Mouse (Mus musculus) neural tube, embryonic 15.5 days (tissue): ENCODE measurements at regions not wholly inside any gene's neighbourhood (a gene's known extent, or its start where the extent isn't known, plus 50 kb on each side); places are given as distances from the start of the nearest gene placed in this dataset.

Source experiments
- ATAC-seq: fragments of 200-750 bp; cut with Nextera tagmentation; 2 replicates; pipeline ENCODE4 v1.8.0; 2017; ENCODE audit warnings: mild to moderate bottlenecking, moderate TSS enrichment, moderate library complexity; ENCODE audit not compliant: low FRiP score
- H3K27ac ChIP-seq: fragments of 300-500 bp; sonication (generic); replicated peaks from 2 replicates; pipeline ENCODE4 v1.5.1; 2015; ENCODE audit warnings: mild to moderate bottlenecking, inconsistent platforms
- H3K27me3 ChIP-seq: fragments of 300-500 bp; sonication (generic); replicated peaks from 2 replicates; pipeline ENCODE4 v1.6.1; 2015; ENCODE audit warnings: inconsistent platforms
- H3K36me3 ChIP-seq: fragments of 300-500 bp; sonication (generic); 2 replicates; pipeline ENCODE4 v1.6.1; 2015; ENCODE audit warnings: inconsistent platforms
- H3K4me1 ChIP-seq: fragments of 300-500 bp; sonication (generic); 2 replicates; pipeline ENCODE4 v1.6.1; 2015; ENCODE audit warnings: inconsistent platforms
- H3K4me2 ChIP-seq: fragments of 300-500 bp; sonication (generic); 2 replicates; pipeline ENCODE4 v1.6.1; 2015; ENCODE audit warnings: inconsistent platforms, mild to moderate bottlenecking, moderate library complexity
- H3K4me3 ChIP-seq: fragments of 300-500 bp; sonication (generic); replicated peaks from 2 replicates; pipeline ENCODE4 v1.5.1; 2015; ENCODE audit warnings: mild to moderate bottlenecking, inconsistent platforms
- H3K9ac ChIP-seq: fragments of 300-500 bp; sonication (generic); replicated peaks from 2 replicates; pipeline ENCODE4 v1.6.1; 2015; ENCODE audit warnings: mild to moderate bottlenecking, inconsistent platforms
- H3K9me3 ChIP-seq: fragments of 300-500 bp; sonication (generic); replicated peaks from 2 replicates; pipeline ENCODE4 v1.6.1; 2016; ENCODE audit warnings: inconsistent platforms
- WGBS: fragments of 180-500 bp; shearing (Covaris S2); methylation state at CpG from one replicate; pipeline ENCODE4 v1.1.7; 2015; ENCODE audit warnings: mixed read lengths; 5-methylcytosine and 5-hydroxymethylcytosine counted together

DNA sequence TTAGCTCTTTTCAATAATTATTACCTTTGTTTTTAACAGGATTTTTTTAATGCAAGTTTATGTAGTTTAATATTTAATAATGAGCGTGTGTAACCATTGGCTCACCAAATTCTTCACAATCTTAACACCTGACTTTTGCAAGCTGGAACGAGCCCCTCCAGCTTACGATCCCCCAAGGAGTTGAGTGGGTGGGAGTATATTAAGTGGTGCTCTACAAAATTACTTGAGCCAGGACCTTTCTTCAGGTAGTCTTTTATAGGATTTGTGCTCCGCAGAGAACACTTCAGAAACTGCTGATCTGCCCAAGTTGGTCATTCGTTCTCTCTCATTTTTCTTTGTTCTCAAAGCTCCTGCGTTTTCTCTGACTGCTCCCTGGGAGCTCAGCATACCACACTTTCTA is 144.5 kb upstream of the Tab2 start:
- ATAC-seq = no peak
- Histone ChIP-seq H3K36me3 (no peaks in the 10 kb centered on the region), H3K9me3 (0 out of 2 replicates have a peak, but pooled peaks cover 4% of the 10 kb centered on the region), H3K4me3 (no peak overlapping the region), H3K4me1 (no peaks in the 10 kb centered on the region), H3K27me3 (no peaks in the 10 kb centered on the region), H3K9ac (no peak overlapping the region), H3K27ac (no peak overlapping the region), H3K4me2 (no peak overlapping the region)
- WGBS = 84% methylated on average over 6 of the region's 6 CpGs

GRCm38 (mm10) chr10:8095924-8096323 is 139.9 kb upstream of the Tab2 start:
- Histone ChIP-seq H3K9ac (no peak overlapping the region), H3K4me1 (peaks cover 8% of the 10 kb centered on the region), H3K4me2 (no peak overlapping the region), H3K4me3 (no peak overlapping the region), H3K27ac (no peak overlapping the region), H3K27me3 (no peaks in the 10 kb centered on the region), H3K9me3 (no peaks in the 10 kb centered on the region), H3K36me3 (no peaks in the 10 kb centered on the region)
- ATAC-seq = no peak
- 19% methylated on average over 2 of the region's 2 CpGs for WGBS

DNA sequence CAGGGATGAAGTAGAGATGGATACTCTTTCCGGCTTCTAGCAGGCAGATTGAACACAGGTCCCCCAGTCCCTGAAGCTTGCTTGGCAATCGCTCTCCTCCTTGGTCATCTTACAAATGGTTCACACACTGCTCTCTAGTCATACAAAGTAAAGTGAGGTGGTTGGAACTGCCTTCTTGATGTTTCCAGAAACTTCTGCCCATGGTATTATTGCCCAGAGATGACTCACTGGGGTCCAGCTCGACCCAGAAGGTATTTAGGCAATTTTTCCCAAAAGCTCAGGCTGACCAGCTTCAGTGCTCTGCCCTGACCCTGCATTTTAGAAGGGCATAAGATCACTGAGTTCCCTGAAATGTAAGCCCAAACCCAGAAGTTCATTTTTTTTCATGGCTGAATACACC is 139.2 kb upstream of the Tab2 start:
- H3K36me3 ChIP-seq = no peaks in the 10 kb centered on the region
- ATAC-seq = no peak
- 90% methylated on average over 3 of the region's 3 CpGs for WGBS
- no peak overlapping the region for H3K27ac ChIP-seq
- H3K9ac ChIP-seq = no peak overlapping the region
- H3K27me3 ChIP-seq = no peaks in the 10 kb centered on the region
- peaks cover 8% of the 10 kb centered on the region for H3K4me1 ChIP-seq
- no peak overlapping the region for H3K4me2 ChIP-seq
- H3K9me3 ChIP-seq = no peaks in the 10 kb centered on the region
- H3K4me3 ChIP-seq = no peak overlapping the region

GRCm38 (mm10) chr10:8091871-8092552 is 136.0 kb upstream of the Tab2 start:
- Histone ChIP-seq H3K9ac (no peak overlapping the region), H3K4me1 (peaks cover 14% of the 10 kb centered on the region), H3K4me2 (no peak overlapping the region), H3K27ac (no peak overlapping the region), H3K9me3 (no peaks in the 10 kb centered on the region), H3K36me3 (no peaks in the 10 kb centered on the region), H3K27me3 (no peaks in the 10 kb centered on the region), H3K4me3 (no peak overlapping the region)
- peak; percentile 72 for ATAC-seq
- WGBS = 43% methylated on average over 8 of the region's 8 CpGs

GRCm38 (mm10) chr10:8089296-8089695 is 133.3 kb upstream of the Tab2 start:
- no peaks in the 10 kb centered on the region for H3K9me3 ChIP-seq
- peak; percentile 53; the same call in 1 of the 2 replicates for ATAC-seq
- no peak overlapping the region for H3K4me3 ChIP-seq
- H3K27me3 ChIP-seq = no peaks in the 10 kb centered on the region
- 13% methylated on average over 9 of the region's 9 CpGs for WGBS
- H3K4me2 ChIP-seq = peak overlapping the region; percentile 17; the same call in 1 of the 2 replicates
- no peaks in the 10 kb centered on the region for H3K36me3 ChIP-seq
- 0 out of 2 replicates have a peak overlapping the region, but pooled peaks have one; percentile 8 for H3K27ac ChIP-seq
- H3K4me1 ChIP-seq = peaks cover 14% of the 10 kb centered on the region
- no peak overlapping the region for H3K9ac ChIP-seq

GRCm38 (mm10) chr10:8088737-8089136 is 132.7 kb upstream of the Tab2 start:
- no peak for ATAC-seq

GRCm38 (mm10) chr10:8088321-8088720 is 132.3 kb upstream of the Tab2 start:
- no peak overlapping the region for H3K27ac ChIP-seq
- H3K9me3 ChIP-seq = no peaks in the 10 kb centered on the region
- H3K4me2 ChIP-seq = no peak overlapping the region
- no peak for ATAC-seq
- H3K9ac ChIP-seq = no peak overlapping the region
- H3K36me3 ChIP-seq = no peaks in the 10 kb centered on the region
- peaks cover 14% of the 10 kb centered on the region for H3K4me1 ChIP-seq
- no peaks in the 10 kb centered on the region for H3K27me3 ChIP-seq
- H3K4me3 ChIP-seq = no peak overlapping the region
- WGBS = 96% methylated on average over 3 of the region's 3 CpGs

More at GRCm38 (mm10) chr10:8088737-8089136, 132.7 kb upstream of the Tab2 start:
- Histone ChIP-seq H3K27ac (no peak overlapping the region), H3K36me3 (no peaks in the 10 kb centered on the region), H3K9ac (no peak overlapping the region), H3K9me3 (no peaks in the 10 kb centered on the region), H3K4me3 (no peak overlapping the region), H3K4me2 (no peak overlapping the region), H3K4me1 (peaks cover 14% of the 10 kb centered on the region), H3K27me3 (no peaks in the 10 kb centered on the region)
- WGBS = 75% methylated on average over 3 of the region's 3 CpGs

GRCm38 (mm10) chr10:8087106-8087505 is 131.1 kb upstream of the Tab2 start:
- Histone ChIP-seq H3K9me3 (no peaks in the 10 kb centered on the region), H3K4me2 (no peak overlapping the region), H3K27ac (no peak overlapping the region), H3K4me1 (peaks cover 10% of the 10 kb centered on the region), H3K9ac (no peak overlapping the region), H3K4me3 (no peak overlapping the region), H3K27me3 (no peaks in the 10 kb centered on the region), H3K36me3 (no peaks in the 10 kb centered on the region)
- WGBS = 67% methylated on average over 2 of the region's 2 CpGs
- no peak for ATAC-seq

- Histone ChIP-seq H3K4me2 (no peak overlapping the region), H3K27ac (no peak overlapping the region), H3K4me1 (peaks cover 5% of the 10 kb centered on the region), H3K27me3 (no peaks in the 10 kb centered on the region), H3K9ac (no peak overlapping the region), H3K4me3 (no peak overlapping the region), H3K36me3 (no peaks in the 10 kb centered on the region), H3K9me3 (no peaks in the 10 kb centered on the region)
- ATAC-seq = no peak
- WGBS = 85% methylated on average over 4 of the region's 4 CpGs
These were observed 130.4 kb upstream of the Tab2 start for GRCm38 (mm10) chr10:8086442-8086841.

- Histone ChIP-seq H3K4me2 (no peak overlapping the region), H3K27me3 (no peaks in the 10 kb centered on the region), H3K9ac (no peak overlapping the region), H3K36me3 (no peaks in the 10 kb centered on the region), H3K27ac (no peak overlapping the region), H3K4me1 (no peaks in the 10 kb centered on the region), H3K4me3 (no peak overlapping the region), H3K9me3 (no peaks in the 10 kb centered on the region)
- WGBS = 78% methylated on average over 8 of the region's 8 CpGs
- no peak for ATAC-seq
These were observed 122.1 kb upstream of the Tab2 start for GRCm38 (mm10) chr10:8077904-8078811.

DNA sequence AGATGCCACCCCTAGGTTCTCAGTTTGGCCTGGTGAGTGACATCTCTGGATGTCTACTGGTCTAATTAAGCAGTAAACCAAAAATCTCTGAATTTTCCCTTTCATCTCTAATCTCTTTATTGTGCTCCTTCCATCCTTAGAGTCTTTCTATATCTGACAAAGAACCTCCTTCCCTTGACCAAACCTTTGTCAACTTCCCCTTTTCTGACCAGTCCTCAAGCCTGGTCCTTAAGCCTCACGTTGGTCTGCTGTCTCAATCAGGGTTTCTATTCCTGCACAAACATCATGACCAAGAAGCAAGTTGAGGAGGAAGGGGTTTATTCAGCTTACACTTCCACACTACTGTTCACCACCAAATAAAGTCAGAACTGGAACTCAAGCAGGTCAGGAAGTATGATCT is 116.4 kb upstream of the Tab2 start:
- H3K9me3 ChIP-seq = no peaks in the 10 kb centered on the region
- 74% methylated on average over 1 of the region's 1 CpGs for WGBS
- no peaks in the 10 kb centered on the region for H3K4me1 ChIP-seq
- no peaks in the 10 kb centered on the region for H3K27me3 ChIP-seq
- no peak overlapping the region for H3K9ac ChIP-seq
- H3K4me2 ChIP-seq = no peak overlapping the region
- no peak overlapping the region for H3K27ac ChIP-seq
- H3K36me3 ChIP-seq = no peaks in the 10 kb centered on the region
- ATAC-seq = no peak
- H3K4me3 ChIP-seq = no peak overlapping the region

DNA sequence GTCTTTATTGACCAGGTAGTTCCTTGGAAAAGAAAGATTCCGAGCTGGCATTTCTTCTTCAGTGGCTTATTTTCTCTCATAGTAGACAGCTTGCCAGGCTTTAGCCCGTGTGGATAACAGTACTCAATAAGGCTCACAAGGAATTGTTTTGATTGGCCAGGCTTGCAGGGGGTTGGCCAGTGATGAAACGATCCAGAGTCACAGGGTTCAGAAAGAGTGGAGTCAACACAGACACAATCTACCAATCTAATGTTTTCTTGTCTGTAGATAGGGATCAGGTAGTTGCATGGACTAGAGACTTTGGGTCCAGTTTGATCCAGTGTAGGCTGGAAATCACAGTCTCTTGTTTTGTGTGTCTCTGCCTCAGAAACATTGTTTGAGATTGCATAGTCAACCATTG is 115.8 kb upstream of the Tab2 start:
- Histone ChIP-seq H3K4me1 (no peaks in the 10 kb centered on the region), H3K27me3 (no peaks in the 10 kb centered on the region), H3K9ac (no peak overlapping the region), H3K36me3 (no peaks in the 10 kb centered on the region), H3K9me3 (no peaks in the 10 kb centered on the region), H3K4me2 (no peak overlapping the region), H3K4me3 (no peak overlapping the region), H3K27ac (no peak overlapping the region)
- WGBS = 79% methylated on average over 3 of the region's 3 CpGs
- no peak for ATAC-seq
